Mouse (Mus musculus) urinary bladder, postnatal 25 days (tissue): ENCODE measurements around the gene Vdac2.

ENCODE experiments used
- DNase-seq: peaks from one replicate; pipeline ENCODE4 v3.0.0; 2022; ENCODE audit warnings: low spot score

Gene Vdac2

GRCm38 (mm10) chr14:21824938-21825337 lies at the start of gene Vdac2:
Gene Vdac2 (plus strand): TSS chr14:21825238.
- DNase-seq, result no peak

GRCm38 (mm10) chr14:21776201-21776600 lies 48.8 kb upstream of the Vdac2 start:
- no peak for DNase-seq

GRCm38 (mm10) chr14:21786500-21786899 lies 38.5 kb upstream of the Vdac2 start:
- DNase-seq, result no peak

GRCm38 (mm10) chr14:21787374-21787773 lies 37.7 kb upstream of the Vdac2 start:
- DNase-seq, result no peak

GRCm38 (mm10) chr14:21788121-21788520 lies 36.9 kb upstream of the Vdac2 start:
- no peak for DNase-seq

GRCm38 (mm10) chr14:21790585-21791251 lies 34.3 kb upstream of the Vdac2 start:
- no peak for DNase-seq

GRCm38 (mm10) chr14:21791722-21792121 lies 33.3 kb upstream of the Vdac2 start:
- no peak for DNase-seq

GRCm38 (mm10) chr14:21792250-21792649 lies 32.8 kb upstream of the Vdac2 start:
- DNase-seq, result no peak

- DNase-seq, result no peak
These were observed 24.4 kb upstream of the Vdac2 start for GRCm38 (mm10) chr14:21800641-21801040.

GRCm38 (mm10) chr14:21801624-21802023 lies 23.4 kb upstream of the Vdac2 start:
- DNase-seq, result no peak

GRCm38 (mm10) chr14:21802543-21803206 lies 22.4 kb upstream of the Vdac2 start:
- DNase-seq, result no peak

GRCm38 (mm10) chr14:21806203-21806602 lies 18.8 kb upstream of the Vdac2 start:
- DNase-seq, result no peak

- DNase-seq, result no peak
These were observed 18.3 kb upstream of the Vdac2 start for GRCm38 (mm10) chr14:21806631-21807160.

- DNase-seq, result no peak
These were observed 16.7 kb upstream of the Vdac2 start for GRCm38 (mm10) chr14:21808208-21808922.

GRCm38 (mm10) chr14:21809418-21809817 lies 15.6 kb upstream of the Vdac2 start:
- DNase-seq, result no peak

GRCm38 (mm10) chr14:21811301-21811700 lies 13.7 kb upstream of the Vdac2 start:
- DNase-seq, result no peak

GRCm38 (mm10) chr14:21811744-21812393 lies 13.2 kb upstream of the Vdac2 start:
- DNase-seq, result no peak

- peak; percentile 66 for DNase-seq
These were observed 12.4 kb upstream of the Vdac2 start for GRCm38 (mm10) chr14:21812590-21813162.

- no peak for DNase-seq
These were observed 11.8 kb upstream of the Vdac2 start for GRCm38 (mm10) chr14:21813216-21813615.

- DNase-seq, result no peak
These were observed 11.2 kb upstream of the Vdac2 start for GRCm38 (mm10) chr14:21813847-21814246.

- no peak for DNase-seq
These were observed 10.4 kb upstream of the Vdac2 start for GRCm38 (mm10) chr14:21814606-21815005.

GRCm38 (mm10) chr14:21816255-21816654 lies 8.8 kb upstream of the Vdac2 start:
- DNase-seq, result no peak
